Comparison of ENCODE assay signal across 18 mouse cellular contexts in genomic region chr6:100149458-100149852, GRCm38 (mm10).
A peak's percentile ranks its signal among the peaks of the same experiment; 100 is the strongest.
DNase-seq lines count a peak whose midpoint lies in the region.
"Had no signal": no experiment of that assay in that cellular context is flagged by ENCODE, and none has a peak within 500 bp of the region (broad histone marks: within the 10 kb centered on the region; RNA-seq: fewer than 3 reads in every experiment).

No protein-coding gene starts in this region.

- DNase-seq in heart, adult 11 months, result peak; percentile 83
- DNase-seq in heart, postnatal 4 days, result no peak
- peak; percentile 60 for DNase-seq in cerebellum, adult 11 months
- DNase-seq in cerebellum, adult 8-10 months, result peak; percentile 60
- peak; percentile 66 to 74 for DNase-seq in cerebellum, postnatal 36 days
- DNase-seq in embryo, embryonic 10.5 days (ENCODE audit: low spot score), result no peak
- DNase-seq in heart, postnatal 10 days, result no peak
- DNase-seq: adrenal gland, adult 2 months; B cell, adult 2 months; gastrocnemius, postnatal 25 days; kidney, adult 9 months; kidney, postnatal 14 days; layer of hippocampus, postnatal 36 days; liver, embryonic 13.5 days; lung, adult 2 months; lung, postnatal 14 days; right cerebral cortex, postnatal 14 days; spleen, adult 18-20 months had no signal

- intact Hi-C loops in heart, postnatal 10 days (cut with DNase I), result no loop called here

Comparison
In these comparisons a context has a peak if more than half of its experiments do, and no peak if none do; other contexts are left out.
1. DNase-seq: peak in heart, adult 11 months (single experiment), cerebellum, adult 11 months (single experiment), cerebellum, adult 8-10 months (single experiment) and cerebellum, postnatal 36 days (2 of 2); none in heart, postnatal 4 days (single experiment), embryo, embryonic 10.5 days (single experiment) and heart, postnatal 10 days (0 of 2).